Mouse (Mus musculus) spleen, adult 2 months (tissue): ENCODE measurements around the gene Gm10295. TPM values are rescaled to one million over a fixed set of nuclear protein-coding genes. Genes with fewer than 3 reads are reported as not detected.

Experiments
- DNase-seq, 2 experiments: peaks; one replicate each; pipeline versions ENCODE4 v3.0.0 to v3.0.0-alpha.2; 2012 to 2021; ENCODE audit warnings: low spot score in 2 of 2, low read depth in 1 of 2
- H3K27ac ChIP-seq: fragments of 200-500 bp; 2 replicates; pipeline ENCODE4 v1.5.1; 2012; ENCODE audit warnings: low read length, inconsistent platforms; ENCODE audit not compliant: insufficient read depth
- H3K27me3 ChIP-seq: fragments of 200-500 bp; 2 replicates; pipeline ENCODE4 v1.6.1; 2012; ENCODE audit warnings: mild to moderate bottlenecking, moderate library complexity, low read length, inconsistent platforms; ENCODE audit not compliant: control insufficient read depth, insufficient read depth
- H3K36me3 ChIP-seq: fragments of 200-500 bp; 2 replicates; pipeline ENCODE4 v1.6.1; 2012; ENCODE audit warnings: mild to moderate bottlenecking, low read length, inconsistent platforms; ENCODE audit not compliant: control insufficient read depth, insufficient read depth
- H3K4me1 ChIP-seq: fragments of 200-500 bp; 2 replicates; pipeline ENCODE4 v1.6.1; 2011; ENCODE audit warnings: inconsistent platforms; ENCODE audit not compliant: control insufficient read depth, insufficient read depth, insufficient read length
- H3K4me3 ChIP-seq: fragments of 200-500 bp; 2 replicates; pipeline ENCODE4 v1.5.1; 2011; ENCODE audit warnings: mild to moderate bottlenecking, inconsistent platforms; ENCODE audit not compliant: insufficient read depth, insufficient read length; ENCODE audit errors: extremely low read depth
- CTCF ChIP-seq: fragments of 200-500 bp; IDR thresholded peaks from 2 replicates; pipeline ENCODE4 v1.5.1; 2011; ENCODE audit warnings: mild to moderate bottlenecking, inconsistent platforms; ENCODE audit not compliant: insufficient read depth, insufficient read length, insufficient replicate concordance; ENCODE audit errors: extremely low read depth
- POLR2A ChIP-seq: fragments of 200-500 bp; IDR thresholded peaks from 2 replicates; pipeline ENCODE4 v1.6.1; 2011; ENCODE audit warnings: low read depth, low read length, inconsistent platforms
- WGBS: fragments of 180-500 bp; shearing (Covaris S2); methylation state at CpG from one replicate; pipeline ENCODE4 v1.1.7; 2018; 5-methylcytosine and 5-hydroxymethylcytosine counted together
- polyA plus RNA-seq: library from polyadenylated mRNA; depleted of rRNA; stranded (reverse); fragments of >200 nt; gene quantifications from 2 replicates; pipeline ENCODE4 v1.2.3, GENCODE M21; 2012

Gene Gm10295
- polyA plus RNA-seq, 1 experiment = not detected

GRCm38 (mm10) chr7:71391333-71391732 lies 40.0 kb upstream of the Gm10295 start:
- no peaks in the 10 kb centered on the region for H3K27me3 ChIP-seq
- H3K27ac ChIP-seq = no peak overlapping the region
- DNase-seq = no peak
- no peaks in the 10 kb centered on the region for H3K4me1 ChIP-seq
- H3K4me3 ChIP-seq = no peak overlapping the region
- TF ChIP-seq POLR2A = no peak
- TF ChIP-seq CTCF = no peak
- no peaks in the 10 kb centered on the region for H3K36me3 ChIP-seq
- WGBS = 79% methylated on average over 5 of the region's 5 CpGs

GRCm38 (mm10) chr7:71390291-71390690 lies 39.0 kb upstream of the Gm10295 start:
- 68% methylated on average over 2 of the region's 2 CpGs for WGBS
- no peak overlapping the region for H3K4me3 ChIP-seq
- no peak overlapping the region for H3K27ac ChIP-seq
- TF ChIP-seq CTCF = no peak
- no peak for TF ChIP-seq POLR2A
- H3K27me3 ChIP-seq = no peaks in the 10 kb centered on the region
- H3K36me3 ChIP-seq = no peaks in the 10 kb centered on the region
- no peaks in the 10 kb centered on the region for H3K4me1 ChIP-seq
- no peak for DNase-seq

GRCm38 (mm10) chr7:71386050-71386449 lies 34.8 kb upstream of the Gm10295 start:
- H3K27me3 ChIP-seq = no peaks in the 10 kb centered on the region
- H3K4me1 ChIP-seq = no peaks in the 10 kb centered on the region
- no peak for DNase-seq
- no peak overlapping the region for H3K27ac ChIP-seq
- H3K4me3 ChIP-seq = no peak overlapping the region
- no peak for TF ChIP-seq CTCF
- TF ChIP-seq POLR2A = no peak
- WGBS = 45% methylated on average over 6 of the region's 6 CpGs
- no peaks in the 10 kb centered on the region for H3K36me3 ChIP-seq

GRCm38 (mm10) chr7:71384921-71385320 lies 33.6 kb upstream of the Gm10295 start:
- Histone ChIP-seq H3K27me3 (no peaks in the 10 kb centered on the region), H3K36me3 (no peaks in the 10 kb centered on the region), H3K4me3 (no peak overlapping the region), H3K4me1 (no peaks in the 10 kb centered on the region), H3K27ac (no peak overlapping the region)
- 82% methylated on average over 7 of the region's 7 CpGs for WGBS
- DNase-seq = no peak
- TF ChIP-seq CTCF = no peak
- TF ChIP-seq POLR2A = no peak

GRCm38 (mm10) chr7:71383341-71384130 lies 32.3 kb upstream of the Gm10295 start:
- H3K27me3 ChIP-seq = no peaks in the 10 kb centered on the region
- H3K4me3 ChIP-seq = no peak overlapping the region
- H3K27ac ChIP-seq = no peak overlapping the region
- H3K36me3 ChIP-seq = no peaks in the 10 kb centered on the region
- H3K4me1 ChIP-seq = no peaks in the 10 kb centered on the region
- no peak for DNase-seq
- 84% methylated on average over 20 of the region's 20 CpGs for WGBS
- TF ChIP-seq CTCF (no peak), POLR2A (no peak)

GRCm38 (mm10) chr7:71379826-71380825 lies 28.8 kb upstream of the Gm10295 start:
- H3K27ac ChIP-seq = no peak overlapping the region
- 84% methylated on average over 18 of the region's 18 CpGs for WGBS

More at GRCm38 (mm10) chr7:71379826-71380825, 28.8 kb upstream of the Gm10295 start:
- Histone ChIP-seq H3K4me3 (no peak overlapping the region), H3K36me3 (no peaks in the 10 kb centered on the region), H3K4me1 (no peaks in the 10 kb centered on the region), H3K27me3 (no peaks in the 10 kb centered on the region)
- TF ChIP-seq CTCF (no peak), POLR2A (no peak)
- no peak for DNase-seq
